Mouse (Mus musculus): ENCODE measurements around the gene Timm50. TPM values are rescaled to one million over a fixed set of nuclear protein-coding genes. Genes with fewer than 3 reads are reported as not detected.

The Timm50 gene
- total RNA-seq, 2 experiments from 2014 or later, result 36.8 to 43.2 TPM

- no peak for DNase-seq (ENCODE audit: low spot score in 2 of 2)
Measured at GRCm38 (mm10) chr7:28328260-28328659, 16.4 kb upstream of the Timm50 start.

DNA sequence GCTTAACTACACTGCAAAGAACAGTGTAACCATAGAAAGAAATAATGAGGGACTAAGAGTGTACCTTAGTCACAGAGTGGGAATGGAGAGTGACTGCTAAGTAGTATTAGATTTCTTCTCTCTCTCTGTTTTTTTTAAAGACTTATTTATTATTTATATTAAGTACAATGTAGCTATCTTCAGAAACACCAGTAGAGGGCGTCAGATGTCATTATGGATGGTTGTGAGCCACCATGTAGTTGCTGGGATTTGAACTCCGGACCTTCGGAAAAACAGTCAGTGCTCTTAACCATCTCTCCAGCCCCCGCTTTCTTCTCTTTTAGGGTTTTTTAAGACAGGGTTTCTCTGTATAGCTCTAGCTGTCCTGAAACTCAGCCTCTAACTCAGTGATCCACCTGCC lies 14.6 kb upstream of the Timm50 start:
- DNase-seq (ENCODE audit: low spot score in 2 of 2), result no peak

DNA sequence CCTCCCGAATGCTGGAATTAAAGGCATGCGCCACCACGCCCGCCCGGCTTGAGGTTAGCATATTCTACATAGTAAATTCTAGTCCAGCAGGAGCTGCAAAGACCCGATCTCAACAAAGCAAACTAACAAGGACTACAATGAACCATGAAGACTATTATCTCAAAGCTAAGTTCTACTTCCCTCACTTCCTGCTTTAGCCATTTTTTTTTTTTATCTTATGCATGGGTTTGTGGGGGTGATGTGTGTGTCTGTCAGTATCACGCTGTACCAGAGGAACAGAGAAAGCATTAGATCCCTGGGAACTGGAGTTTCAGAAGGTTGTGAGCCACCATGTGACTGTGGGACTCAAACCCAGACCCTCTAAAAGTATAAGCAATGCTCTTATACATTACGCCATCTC lies 13.4 kb upstream of the Timm50 start:
- no peak for DNase-seq (ENCODE audit: low spot score in 2 of 2)

DNA sequence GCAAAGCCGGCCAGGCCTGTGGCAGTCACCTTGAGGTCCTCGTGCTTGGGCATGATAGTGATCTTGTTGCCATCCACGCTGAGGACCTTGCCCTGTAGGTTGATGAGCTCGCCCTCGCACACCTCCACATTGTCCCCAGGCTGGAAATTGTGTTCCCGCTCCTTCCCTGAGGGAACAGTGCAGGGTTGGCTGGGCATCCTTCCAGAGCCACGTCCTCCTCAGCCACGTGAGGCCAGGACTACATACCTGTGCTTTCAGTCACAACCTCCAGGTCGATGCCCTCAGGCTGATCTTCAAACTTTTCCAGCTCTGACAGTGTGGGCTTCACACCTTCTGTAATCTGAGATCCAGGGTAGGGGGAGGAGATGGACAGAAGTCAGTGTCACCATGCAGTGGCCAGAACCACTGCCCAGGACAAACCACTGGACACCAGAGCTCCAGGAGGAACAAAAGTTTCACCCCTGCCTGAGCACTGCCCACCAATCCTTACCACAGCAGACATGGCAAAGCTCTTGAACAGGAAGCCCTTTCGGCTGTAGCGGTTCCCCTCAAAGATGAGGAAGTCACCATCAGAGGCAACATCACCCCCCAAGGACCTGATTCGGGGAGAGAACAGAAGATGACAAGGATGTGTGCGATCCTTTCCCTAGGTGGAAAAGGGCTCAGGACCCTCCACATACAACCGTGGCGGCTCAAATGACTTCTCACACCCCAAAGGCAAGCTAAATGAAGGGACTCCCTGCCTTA lies 10.3 kb upstream of the Timm50 start:
- DNase-seq (ENCODE audit: low spot score in 2 of 2), result no peak

DNA sequence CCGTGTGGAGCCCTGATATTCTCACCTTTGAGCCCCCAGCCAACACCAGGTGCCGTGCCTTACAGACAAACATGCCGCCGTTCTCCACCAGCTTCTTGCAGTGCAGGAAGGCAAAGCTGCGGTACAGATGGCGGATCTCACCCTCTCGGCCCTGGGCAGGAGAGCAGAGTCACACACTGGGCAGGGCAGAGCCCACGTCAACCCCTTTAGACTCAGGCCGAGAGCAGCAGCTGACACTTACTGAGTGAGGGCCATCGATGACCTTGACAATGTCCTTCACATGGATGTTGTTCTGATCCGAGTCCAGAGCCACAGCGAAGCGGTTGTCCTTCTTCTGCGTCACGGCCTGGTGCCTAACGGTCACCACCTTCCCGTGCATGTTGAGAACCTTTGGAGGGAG lies 6.8 kb upstream of the Timm50 start:
- no peak for DNase-seq (ENCODE audit: low spot score in 2 of 2)

GRCm38 (mm10) chr7:28318036-28318435 lies 6.2 kb upstream of the Timm50 start:
- no peak for DNase-seq (ENCODE audit: low spot score in 2 of 2)

DNA sequence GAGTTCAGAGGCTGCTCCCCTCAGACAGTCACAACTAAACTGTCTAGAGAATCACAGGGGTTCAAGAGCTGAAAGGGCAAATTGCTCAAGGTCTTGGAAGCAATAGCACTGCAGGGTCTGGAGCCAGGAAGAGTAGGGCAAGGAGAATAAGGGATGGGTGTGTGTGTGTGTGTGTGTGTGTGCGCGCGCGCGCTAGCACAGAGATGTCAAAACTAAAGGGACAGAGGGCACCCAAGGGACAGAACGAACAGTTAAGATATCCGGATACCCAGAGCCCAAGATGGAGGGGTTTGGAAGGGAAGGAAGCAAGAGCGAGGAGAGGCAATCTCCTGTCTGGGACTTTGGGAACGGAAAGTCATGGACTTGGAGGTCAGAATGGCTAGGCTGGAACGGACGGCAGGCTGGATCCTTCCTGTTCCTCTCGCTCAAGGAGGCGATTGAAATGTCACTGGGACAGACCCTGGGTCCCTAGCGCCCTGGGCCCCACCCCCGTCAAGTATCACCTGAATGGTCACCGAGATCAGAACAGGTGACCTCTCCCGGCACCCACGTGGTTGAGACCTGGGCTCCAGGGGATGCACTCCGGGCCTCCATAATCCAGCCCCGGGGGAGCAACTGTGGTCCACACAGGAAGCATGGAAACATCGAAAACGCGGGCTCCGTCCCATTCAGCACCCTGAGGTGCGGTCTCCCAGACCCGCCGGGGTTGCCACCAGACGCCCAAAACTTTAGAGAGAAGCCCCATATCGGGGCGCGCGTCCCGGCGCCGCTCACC lies 534 bp downstream of the Timm50 start:
- DNase-seq (ENCODE audit: low spot score in 2 of 2), result no peak

GRCm38 (mm10) chr7:28309737-28310136 lies 2.1 kb downstream of the Timm50 start:
- no peak for DNase-seq (ENCODE audit: low spot score in 2 of 2)

- DNase-seq (ENCODE audit: low spot score in 2 of 2), result no peak
Measured at GRCm38 (mm10) chr7:28306216-28306615, 5.7 kb downstream of the Timm50 start.

GRCm38 (mm10) chr7:28305641-28306040 lies 6.2 kb downstream of the Timm50 start:
- no peak for DNase-seq (ENCODE audit: low spot score in 2 of 2)

DNA sequence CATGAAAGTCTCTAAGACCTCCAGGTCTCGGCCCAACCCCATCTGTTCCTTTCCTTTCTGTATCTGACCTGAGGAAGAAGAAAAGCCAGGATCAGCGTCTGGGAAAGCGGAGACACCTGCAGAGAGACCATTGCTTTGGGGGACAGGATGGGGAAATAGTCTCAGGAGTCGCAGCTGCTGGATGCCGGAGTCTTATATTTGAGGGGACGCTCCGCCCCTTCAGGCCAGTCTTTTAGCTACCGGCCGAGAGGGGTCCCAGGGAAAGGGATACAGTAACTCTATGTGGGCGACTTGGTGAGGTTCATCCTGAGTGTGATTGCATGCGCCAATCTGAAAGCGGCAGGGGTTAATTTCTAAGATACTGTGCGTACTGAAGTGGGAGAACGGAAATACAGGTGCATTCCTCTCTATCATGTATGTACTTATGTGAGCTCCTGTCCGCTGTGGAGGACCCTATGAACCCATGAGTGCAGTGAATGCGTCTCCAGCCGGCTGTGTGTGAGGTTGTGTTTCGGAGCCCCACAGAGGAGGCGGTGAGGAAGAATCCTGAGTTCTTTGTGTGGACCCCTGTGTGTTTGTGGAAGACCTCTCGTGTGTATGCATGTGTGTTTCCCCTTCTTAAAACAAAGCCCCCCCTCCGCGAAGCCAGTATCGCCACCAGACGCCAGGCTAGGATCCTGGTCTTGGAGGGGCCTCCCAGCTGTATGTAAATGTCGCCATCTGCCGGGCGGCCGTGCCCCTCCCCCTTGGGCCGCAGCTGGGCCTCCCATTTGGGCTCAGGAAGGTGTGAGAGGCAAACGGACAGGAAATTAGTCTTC lies 10.0 kb downstream of the Timm50 start, which contains the start of gene Dll3:
Gene Dll3 (minus strand): TSS at position 623 of the 818 bp plus-strand sequence.
- peak in 1 of 2 experiments; percentile 28 for DNase-seq (ENCODE audit: low spot score in 2 of 2)

DNA sequence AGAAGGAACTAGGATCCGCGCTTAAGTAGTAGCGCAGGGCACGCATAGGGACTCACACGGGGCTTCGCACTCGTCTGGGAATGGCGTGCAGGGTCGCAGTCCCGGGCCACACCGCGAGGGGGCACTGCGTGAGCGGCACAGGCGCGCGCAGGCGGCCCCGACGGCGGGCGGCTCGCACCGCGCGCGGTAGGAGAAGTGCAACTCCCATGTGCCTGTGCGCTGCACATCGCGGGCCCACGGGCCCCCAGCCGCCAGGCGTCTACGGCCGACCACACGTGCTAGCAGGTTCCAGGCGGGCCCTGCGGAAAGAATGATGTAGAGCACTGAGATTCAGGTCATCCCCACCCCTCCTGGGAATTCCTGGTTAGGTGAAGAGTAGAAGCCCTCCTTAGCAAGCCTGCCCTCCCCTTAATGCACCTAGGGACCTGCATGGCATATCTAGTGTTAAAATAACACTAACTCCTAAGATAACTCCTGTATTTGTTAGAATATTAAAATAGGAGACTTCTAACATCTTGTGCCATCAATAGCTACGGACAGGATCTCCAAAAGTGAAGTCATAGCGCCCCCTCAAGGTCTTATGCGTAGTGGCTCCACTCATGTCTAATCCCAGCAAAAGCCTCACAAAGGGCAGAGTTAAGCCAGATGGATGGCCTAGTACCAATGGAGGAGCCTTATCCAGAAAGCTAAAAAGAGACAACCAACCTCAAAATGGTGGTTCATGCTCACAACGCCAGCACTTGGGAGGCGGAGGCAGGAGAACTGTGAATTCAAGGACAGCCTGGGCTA lies 12.8 kb downstream of the Timm50 start:
- DNase-seq (ENCODE audit: low spot score in 2 of 2), result peak in 1 of 2 experiments; percentile 16

- DNase-seq (ENCODE audit: low spot score in 2 of 2), result peak; percentile 65 to 68
Measured at GRCm38 (mm10) chr7:28294481-28294880, 17.4 kb downstream of the Timm50 start.

- peak; percentile 39 to 47 for DNase-seq (ENCODE audit: low spot score in 2 of 2)
Measured at GRCm38 (mm10) chr7:28290638-28291590, 21.0 kb downstream of the Timm50 start, which contains the start of gene Selenov. Gene Selenov (minus strand): TSS chr7:28291186.

GRCm38 (mm10) chr7:28290165-28290564 lies 21.7 kb downstream of the Timm50 start:
- no peak for DNase-seq (ENCODE audit: low spot score in 2 of 2)

DNA sequence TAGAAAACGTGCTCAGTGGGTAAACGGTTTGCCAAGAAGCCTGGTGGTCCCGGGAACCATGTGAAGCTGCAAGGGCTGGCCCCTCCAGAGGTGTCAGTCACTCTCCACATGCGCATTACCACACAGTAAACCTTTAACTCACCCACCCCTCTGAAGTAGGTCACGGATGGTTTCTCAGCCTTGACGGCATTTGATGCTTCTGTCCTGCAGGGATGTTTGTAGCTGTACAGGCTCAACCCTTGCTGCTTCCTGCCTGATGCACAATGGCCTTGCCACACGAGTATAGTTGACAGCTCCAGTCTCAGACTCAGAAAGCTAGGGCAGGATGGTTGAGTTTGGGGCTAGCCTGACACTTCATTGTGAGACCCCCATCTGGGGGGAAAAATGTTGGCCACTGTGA lies 31.2 kb downstream of the Timm50 start:
- no peak for DNase-seq (ENCODE audit: low spot score in 2 of 2)

GRCm38 (mm10) chr7:28278279-28278652 lies 33.6 kb downstream of the Timm50 start:
- DNase-seq (ENCODE audit: low spot score in 2 of 2), result no peak

- DNase-seq (ENCODE audit: low spot score in 2 of 2), result peak; percentile 97
Measured at GRCm38 (mm10) chr7:28277615-28278278, 34.1 kb downstream of the Timm50 start, which contains the start of gene Eid2b. Gene Eid2b (plus strand): TSS chr7:28277739.

- no peak for DNase-seq (ENCODE audit: low spot score in 2 of 2)
Measured at GRCm38 (mm10) chr7:28277237-28277614, 34.6 kb downstream of the Timm50 start.
